Mouse (Mus musculus) CH12.LX (cell line): ENCODE results near the gene Twsg1. TPM values are rescaled to one million over a fixed set of nuclear protein-coding genes. Genes with fewer than 3 reads are reported as not detected.

ENCODE experiments used
- DNase-seq: peaks from one replicate; pipeline ENCODE4 v3.0.0-alpha.2; 2013; ENCODE audit errors: extremely low read depth
- H3K27ac ChIP-seq: 2 replicates; pipeline ENCODE4 v1.5.1; 2012; ENCODE audit warnings: low read depth, mild to moderate bottlenecking, control low read depth, moderate library complexity; ENCODE audit not compliant: insufficient read depth
- H3K27me3 ChIP-seq: replicated peaks from 2 replicates; pipeline ENCODE3; 2012; ENCODE audit warnings: inconsistent platforms
- H3K36me3 ChIP-seq, 2 experiments: replicated peaks in 1 of 2; 2 replicates each; pipeline versions ENCODE3 to v1.6.1; 2012; ENCODE audit warnings: inconsistent platforms in 1 of 2, low read length in 1 of 2, mild to moderate bottlenecking in 1 of 2, mixed read lengths in 1 of 2, moderate library complexity in 1 of 2; ENCODE audit not compliant: control insufficient read depth in 1 of 2, insufficient read depth in 1 of 2
- H3K4me1 ChIP-seq, 2 experiments: 2 replicates each; pipeline ENCODE4 v1.6.1; 2012; ENCODE audit warnings: inconsistent platforms in 1 of 2, moderate library complexity in 1 of 2; ENCODE audit not compliant: insufficient read depth in 2 of 2, control insufficient read depth in 1 of 2
- H3K4me2 ChIP-seq: 2 replicates; pipeline ENCODE4 v1.6.1; 2012; ENCODE audit warnings: low read depth, mild to moderate bottlenecking, control low read depth; ENCODE audit not compliant: poor library complexity, insufficient read depth, severe bottlenecking
- H3K4me3 ChIP-seq, 3 experiments: fragments of 150-350 bp in 1 of 3; sonication (generic) in 1 of 3; replicated peaks in 1 of 3; 2 replicates each; pipeline versions ENCODE3 to v1.5.1; 2011 to 2012; ENCODE audit warnings: low read depth in 2 of 3, low read length in 2 of 3, mild to moderate bottlenecking in 2 of 3, moderate library complexity in 2 of 3, control low read depth in 1 of 3, improper control_type of control experiment in 1 of 3, inconsistent platforms in 1 of 3, mixed read lengths in 1 of 3; ENCODE audit not compliant: poor library complexity in 1 of 3
- H3K79me2 ChIP-seq: replicated peaks from 2 replicates; pipeline ENCODE4 v1.6.1; 2012; ENCODE audit warnings: mild to moderate bottlenecking, moderate library complexity; ENCODE audit not compliant: control insufficient read depth, poor library complexity, insufficient read depth, severe bottlenecking; ENCODE audit errors: extremely low read depth
- H3K9ac ChIP-seq: 2 replicates; pipeline ENCODE4 v1.6.1; 2012; ENCODE audit warnings: low read depth, mild to moderate bottlenecking, control low read depth, moderate library complexity; ENCODE audit not compliant: insufficient read depth
- H3K9me3 ChIP-seq: replicated peaks from 2 replicates; pipeline ENCODE3; 2012; ENCODE audit warnings: low read length, inconsistent platforms, mixed read lengths
- CHD1 ChIP-seq: IDR thresholded peaks from 2 replicates; pipeline ENCODE4 v1.6.1; 2012; ENCODE audit warnings: low read depth, low read length, improper control_type of control experiment, inconsistent platforms
- CHD2 ChIP-seq: IDR thresholded peaks from 2 replicates; pipeline ENCODE4 v1.6.1; 2011; ENCODE audit warnings: low read length, improper control_type of control experiment
- ETS1 ChIP-seq: conservative IDR thresholded peaks from 2 replicates; pipeline ENCODE4 v1.6.1; 2012; ENCODE audit warnings: low read depth, mild to moderate bottlenecking, inconsistent platforms, low read length, improper control_type of control experiment, moderate library complexity
- HCFC1 ChIP-seq: IDR thresholded peaks from 2 replicates; pipeline ENCODE4 v1.6.1; 2012; ENCODE audit warnings: low read depth, mild to moderate bottlenecking, inconsistent platforms, low read length, improper control_type of control experiment
- JUN ChIP-seq: IDR thresholded peaks from 2 replicates; pipeline ENCODE4 v1.6.1; 2011; ENCODE audit warnings: low read depth, mild to moderate bottlenecking, low read length, improper control_type of control experiment, moderate library complexity; ENCODE audit not compliant: insufficient read depth
- JUND ChIP-seq: conservative IDR thresholded peaks from 2 replicates; pipeline ENCODE4 v1.6.1; 2011; ENCODE audit warnings: low read depth, low read length, improper control_type of control experiment
- MAFK ChIP-seq: IDR thresholded peaks from 2 replicates; pipeline ENCODE4 v1.6.1; 2011; ENCODE audit warnings: low read length, improper control_type of control experiment; ENCODE audit not compliant: insufficient replicate concordance
- MAX ChIP-seq: IDR thresholded peaks from 2 replicates; pipeline ENCODE4 v1.6.1; 2011; ENCODE audit warnings: low read length, improper control_type of control experiment
- MXI1 ChIP-seq: IDR thresholded peaks from 2 replicates; pipeline ENCODE4 v1.6.1; 2011; ENCODE audit warnings: mild to moderate bottlenecking, low read depth, low read length, improper control_type of control experiment
- NELFE ChIP-seq: IDR thresholded peaks from 2 replicates; pipeline ENCODE4 v1.6.1; 2011; ENCODE audit warnings: low read depth, low read length, improper control_type of control experiment
- NRF1 ChIP-seq: IDR thresholded peaks from 2 replicates; pipeline ENCODE4 v1.6.1; 2014; ENCODE audit warnings: low read depth, mild to moderate bottlenecking, inconsistent platforms, low read length, improper control_type of control experiment, moderate library complexity
- POLR2A ChIP-seq: IDR thresholded peaks from 2 replicates; pipeline ENCODE4 v1.6.1; 2011; ENCODE audit warnings: low read depth, mild to moderate bottlenecking, improper control_type of control experiment, low read length
- SIN3A ChIP-seq: IDR thresholded peaks from 2 replicates; pipeline ENCODE4 v1.6.1; 2012; ENCODE audit warnings: low read length, improper control_type of control experiment, inconsistent platforms
- TCF12 ChIP-seq: IDR thresholded peaks from 2 replicates; pipeline ENCODE4 v1.6.1; 2014; ENCODE audit warnings: low read depth, mild to moderate bottlenecking, inconsistent platforms, low read length, improper control_type of control experiment
- UBTF ChIP-seq: IDR thresholded peaks from 2 replicates; pipeline ENCODE4 v1.6.1; 2012; ENCODE audit warnings: low read depth, mild to moderate bottlenecking, inconsistent platforms, low read length, improper control_type of control experiment, moderate library complexity
- USF1 ChIP-seq: IDR thresholded peaks from 2 replicates; pipeline ENCODE4 v1.6.1; 2014; ENCODE audit warnings: low read depth, mild to moderate bottlenecking, inconsistent platforms, low read length, improper control_type of control experiment
- USF2 ChIP-seq: conservative IDR thresholded peaks from 2 replicates; pipeline ENCODE4 v1.6.1; 2011; ENCODE audit warnings: low read depth, low read length, improper control_type of control experiment
- ZC3H11A ChIP-seq: IDR thresholded peaks from 2 replicates; pipeline ENCODE4 v1.6.1; 2012; ENCODE audit warnings: low read depth, mild to moderate bottlenecking, inconsistent platforms, low read length, improper control_type of control experiment
- ZMIZ1 ChIP-seq: IDR thresholded peaks from 2 replicates; pipeline ENCODE4 v1.6.1; 2012; ENCODE audit warnings: low read depth, mild to moderate bottlenecking, inconsistent platforms, low read length, improper control_type of control experiment
- dilution Hi-C: fragments of 300-500 bp; cut with MboI; formaldehyde crosslinking; loops from 2 replicates; pipeline ENCODE4 v1.14.3; 2020; ENCODE audit warnings: low sequenced_read_pairs; ENCODE audit not compliant: extremely low pct_unique_long_range_greater_than_20kb, extremely low pct_ligation_motif_present
- in situ Hi-C: fragments of 300-500 bp; cut with MboI; formaldehyde crosslinking; loops from 3 replicates; pipeline ENCODE4 v1.14.3; 2019; ENCODE audit warnings: low sequenced_read_pairs, low pct_ligation_motif_present, low pct_unique_long_range_greater_than_20kb, mixed read lengths
- polyA plus RNA-seq: library from polyadenylated mRNA; unstranded; fragments of >175 nt; gene quantifications from 2 replicates; pipeline ENCODE4 v1.2.1, GENCODE M21; 2012; ENCODE audit warnings: low read depth; ENCODE audit not compliant: insufficient read length
- total RNA-seq, 2 experiments: library from RNA; depleted of rRNA; stranded (reverse); fragments of 300-350 nt in 1 of 2; fragments of >200 nt in 1 of 2; gene quantifications; 2 replicates each; pipeline ENCODE4 v1.2.3; 2012 to 2014

Twsg1 gene
- total and polyA plus RNA-seq, 3 experiments: 12.6 to 17.4 (median 13.4) TPM

- dilution Hi-C loops: no loop called here
- Histone ChIP-seq H3K4me3 (no peak overlapping the region), H3K4me1 (no peaks in the 10 kb centered on the region), H3K9me3 (peaks cover 4% of the 10 kb centered on the region), H3K27me3 (no peaks in the 10 kb centered on the region), H3K27ac (no peak overlapping the region), H3K9ac (no peak overlapping the region), H3K36me3 (no peaks in the 10 kb centered on the region)
- no peak for DNase-seq
- in situ Hi-C loops: no loop called here
- TF ChIP-seq SIN3A: no peak
- TF ChIP-seq, all 38 proteins: peak for 0
- Histone ChIP-seq H3K4me2 (no peak overlapping the region), H3K79me2 (no peaks in the 10 kb centered on the region)
These were observed 11.2 kb upstream of the Twsg1 start for GRCm38 (mm10) chr17:65962263-65962662.

- DNase-seq: peak; percentile 49
- no peak overlapping the region for H3K4me2 ChIP-seq
- H3K27me3 ChIP-seq: no peaks in the 10 kb centered on the region
These were observed 10.6 kb upstream of the Twsg1 start for GRCm38 (mm10) chr17:65961606-65962136.

GRCm38 (mm10) chr17:65959011-65959410 lies 8.0 kb upstream of the Twsg1 start:
- H3K9ac ChIP-seq: no peak overlapping the region
- H3K27me3 ChIP-seq: no peaks in the 10 kb centered on the region
- DNase-seq: no peak
- H3K27ac ChIP-seq: no peak overlapping the region
- H3K4me1 ChIP-seq: peaks cover 0 to 2% of the 10 kb centered on the region in 2 experiments; a peak in 1 of 4 replicates
- in situ Hi-C loops (loop anchor here (10.0 kb wide), 1 partner anchor 146 kb away; the partner anchor contains the start of gene Ndufv2), dilution Hi-C loops (no loop called here)
- H3K79me2 ChIP-seq: no peaks in the 10 kb centered on the region
- no peak overlapping the region for H3K4me2 ChIP-seq
- H3K36me3 ChIP-seq: no peaks in the 10 kb centered on the region
- no peak overlapping the region for H3K4me3 ChIP-seq
- peaks cover 4% of the 10 kb centered on the region for H3K9me3 ChIP-seq
- no peak for TF ChIP-seq MAX
- no peak for TF ChIP-seq ZMIZ1
- TF ChIP-seq ZC3H11A: no peak
- TF ChIP-seq JUN: no peak
- TF ChIP-seq JUND: no peak
- TF ChIP-seq CHD2: no peak
- TF ChIP-seq USF1: no peak
- TF ChIP-seq SIN3A: no peak

More at GRCm38 (mm10) chr17:65961606-65962136, 10.6 kb upstream of the Twsg1 start:
- Histone ChIP-seq H3K36me3 (no peaks in the 10 kb centered on the region), H3K9me3 (peaks cover 4% of the 10 kb centered on the region), H3K79me2 (no peaks in the 10 kb centered on the region), H3K4me1 (no peaks in the 10 kb centered on the region), H3K4me3 (no peak overlapping the region), H3K27ac (peak overlapping the region; percentile 67), H3K9ac (no peak overlapping the region)
- in situ Hi-C loops: no loop called here
- dilution Hi-C loops: no loop called here
- no peak for TF ChIP-seq USF1
- TF ChIP-seq NELFE: no peak
- no peak for TF ChIP-seq CHD1
- TF ChIP-seq NRF1: no peak
- no peak for TF ChIP-seq USF2
- TF ChIP-seq MAFK: no peak
- TF ChIP-seq HCFC1: no peak
- no peak for TF ChIP-seq UBTF
- TF ChIP-seq ETS1: peak; percentile 59
- TF ChIP-seq ZC3H11A: no peak
- TF ChIP-seq JUND: peak; percentile 53
- peak; percentile 64 for TF ChIP-seq TCF12
- peak; percentile 60 for TF ChIP-seq JUN
- TF ChIP-seq MXI1: no peak
- no peak for TF ChIP-seq POLR2A
